Mouse (Mus musculus): ENCODE results near the gene Gm17455.

Gm17455 gene

GRCm38 (mm10) chr10:60399449-60399848 lies at the start of gene Gm17455:
Gm17455 (plus strand) TSS chr10:60399726.
- DNase-seq (ENCODE audit: low spot score) = no peak

DNA sequence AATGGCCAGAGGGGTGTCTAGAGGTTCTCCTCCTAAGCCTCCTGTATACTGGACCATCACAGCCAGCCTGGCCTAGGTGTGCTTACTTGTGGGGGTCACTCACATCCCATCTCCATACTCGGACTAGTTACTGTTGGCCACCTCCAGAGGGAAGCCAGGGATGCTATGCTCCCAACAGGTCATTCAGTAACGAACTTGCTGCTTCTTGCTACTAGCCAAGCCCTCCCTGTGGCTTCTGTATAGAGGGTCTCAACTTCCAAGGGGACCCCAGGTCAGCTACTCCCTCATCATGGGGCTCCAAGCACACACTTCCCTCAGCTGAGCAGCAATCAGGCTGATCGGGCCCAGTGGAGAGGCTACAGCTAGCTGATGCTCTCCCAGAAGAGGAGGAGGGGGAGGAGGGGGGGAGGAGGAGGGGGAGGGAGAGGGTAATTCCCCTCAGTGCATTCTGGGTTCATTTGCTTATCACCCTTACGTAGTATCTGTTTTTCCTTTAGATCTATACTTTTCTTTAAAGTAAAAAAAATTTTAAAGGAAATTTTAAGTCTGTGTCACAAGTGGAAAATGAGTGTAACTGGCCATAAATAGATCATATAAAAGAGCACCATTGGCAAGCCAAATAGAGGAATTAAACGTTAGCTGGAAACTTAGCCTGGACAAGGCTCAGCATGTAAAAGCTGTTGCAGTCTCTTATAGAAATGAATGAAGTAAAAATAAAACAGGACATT lies 49.3 kb upstream of the Gm17455 start:
- no peak for DNase-seq (ENCODE audit: low spot score)

- peak; percentile 96 for DNase-seq (ENCODE audit: low spot score)
These were observed 48.7 kb upstream of the Gm17455 start for GRCm38 (mm10) chr10:60350805-60351167.

DNA sequence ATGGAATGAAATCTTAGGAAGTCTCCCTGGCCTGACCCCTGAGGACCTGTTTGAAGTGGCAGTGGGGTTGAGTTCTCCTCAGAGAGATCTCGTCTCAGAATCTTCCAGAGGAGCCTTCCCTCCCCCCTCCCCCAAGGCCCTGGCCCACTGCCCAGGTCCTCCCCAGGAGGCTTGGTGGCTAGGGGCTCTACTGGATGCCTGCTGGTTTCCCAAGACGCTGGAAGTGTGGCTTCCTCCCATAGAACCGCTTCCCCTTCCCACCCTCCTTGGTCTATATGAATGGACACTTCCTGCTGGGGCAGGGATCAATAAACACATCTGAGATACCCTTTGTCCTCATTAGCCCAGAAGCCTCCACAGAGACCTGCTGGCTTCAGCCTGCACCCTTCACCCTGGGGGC lies 48.3 kb upstream of the Gm17455 start:
- DNase-seq (ENCODE audit: low spot score) = no peak

GRCm38 (mm10) chr10:60351761-60352455 lies 47.6 kb upstream of the Gm17455 start:
- DNase-seq (ENCODE audit: low spot score) = peak; percentile 80

DNA sequence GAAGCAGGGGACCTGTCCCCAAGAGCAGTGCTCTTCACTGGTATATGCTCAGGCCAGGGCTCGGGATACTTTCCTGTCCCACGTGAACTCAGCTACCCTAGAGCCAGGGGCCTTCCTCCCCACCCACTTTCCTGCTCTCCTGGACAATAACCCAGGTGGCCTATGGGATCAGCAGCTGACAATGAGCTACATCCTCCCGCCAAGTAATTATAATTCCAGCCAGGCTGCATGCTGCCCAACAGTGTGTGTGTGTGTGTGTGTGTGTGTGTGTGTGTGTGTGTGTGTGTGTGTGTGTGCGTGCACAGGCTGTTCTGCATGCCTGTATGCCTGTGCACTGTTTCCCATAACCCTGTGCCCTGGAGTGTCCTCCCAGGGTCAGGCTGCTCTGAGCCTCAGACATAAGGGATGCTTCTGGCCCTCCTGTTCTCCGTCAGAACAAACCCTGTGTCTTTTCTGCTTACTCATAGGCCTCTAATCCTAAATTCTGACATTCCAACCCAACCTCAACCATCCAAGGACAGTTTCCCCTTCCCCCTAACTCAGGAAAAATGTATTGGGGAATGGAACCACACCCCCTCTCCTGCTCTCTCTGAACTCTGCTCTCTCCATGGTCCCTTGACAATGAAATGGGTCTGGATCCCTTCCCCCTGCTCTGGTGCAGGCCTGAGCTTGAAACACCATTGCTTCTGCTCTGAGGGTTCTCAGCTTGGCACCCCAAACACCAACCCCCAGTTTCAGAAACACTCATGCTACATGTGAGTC lies 46.1 kb upstream of the Gm17455 start:
- no peak for DNase-seq (ENCODE audit: low spot score)

- DNase-seq (ENCODE audit: low spot score) = no peak
These were observed 45.6 kb upstream of the Gm17455 start for GRCm38 (mm10) chr10:60354003-60354325.

GRCm38 (mm10) chr10:60354881-60355677 lies 44.4 kb upstream of the Gm17455 start:
- peak; percentile 70 for DNase-seq (ENCODE audit: low spot score)

- no peak for DNase-seq (ENCODE audit: low spot score)
These were observed 42.1 kb upstream of the Gm17455 start for GRCm38 (mm10) chr10:60357441-60357840.

DNA sequence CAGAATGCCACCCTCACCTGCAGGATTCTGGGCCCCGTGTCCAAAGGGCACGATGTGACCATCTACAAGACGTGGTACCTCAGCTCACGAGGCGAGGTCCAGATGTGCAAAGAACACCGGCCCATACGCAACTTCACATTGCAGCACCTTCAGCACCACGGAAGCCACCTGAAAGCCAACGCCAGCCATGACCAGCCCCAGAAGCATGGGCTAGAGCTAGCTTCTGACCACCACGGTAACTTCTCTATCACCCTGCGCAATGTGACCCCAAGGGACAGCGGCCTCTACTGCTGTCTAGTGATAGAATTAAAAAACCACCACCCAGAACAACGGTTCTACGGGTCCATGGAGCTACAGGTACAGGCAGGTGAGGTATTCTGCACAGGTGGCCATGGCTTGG lies 41.6 kb upstream of the Gm17455 start:
- no peak for DNase-seq (ENCODE audit: low spot score)

GRCm38 (mm10) chr10:60358776-60359175 lies 40.8 kb upstream of the Gm17455 start:
- DNase-seq (ENCODE audit: low spot score) = no peak

DNA sequence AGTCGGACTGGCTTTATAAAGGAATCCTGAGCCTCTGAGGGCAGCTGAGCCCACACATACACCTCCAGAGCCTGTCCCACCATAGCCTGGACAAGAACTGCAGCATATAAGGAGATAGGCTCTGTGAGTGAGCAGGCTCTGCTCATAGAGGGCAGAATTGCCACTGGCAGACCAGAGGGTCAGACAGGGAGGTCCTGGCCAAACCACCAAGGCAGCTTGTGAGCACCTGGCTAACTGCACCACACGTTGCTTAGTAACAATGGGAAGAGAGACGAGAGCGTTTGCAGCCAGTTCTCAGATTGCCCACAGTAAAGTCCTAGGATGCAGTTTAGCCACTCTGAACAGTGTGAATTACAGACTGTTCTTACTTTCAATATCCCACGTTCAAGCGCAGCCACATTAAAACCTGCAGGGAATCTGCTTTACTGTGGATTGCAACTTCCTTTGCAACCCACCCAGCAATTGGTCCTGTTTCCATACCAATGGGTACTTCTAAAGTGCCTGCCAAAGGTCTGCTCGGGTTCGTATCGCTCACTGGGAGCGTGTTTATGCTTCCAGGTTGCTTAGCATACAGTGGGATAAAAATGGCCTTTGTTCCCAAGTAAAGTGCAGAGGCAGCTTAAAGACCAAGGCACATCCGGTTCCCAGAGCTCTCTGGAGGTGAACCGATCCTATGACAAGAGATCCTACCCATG lies 37.8 kb upstream of the Gm17455 start:
- DNase-seq (ENCODE audit: low spot score) = no peak

GRCm38 (mm10) chr10:60362310-60362628 lies 37.3 kb upstream of the Gm17455 start:
- DNase-seq (ENCODE audit: low spot score) = no peak

DNA sequence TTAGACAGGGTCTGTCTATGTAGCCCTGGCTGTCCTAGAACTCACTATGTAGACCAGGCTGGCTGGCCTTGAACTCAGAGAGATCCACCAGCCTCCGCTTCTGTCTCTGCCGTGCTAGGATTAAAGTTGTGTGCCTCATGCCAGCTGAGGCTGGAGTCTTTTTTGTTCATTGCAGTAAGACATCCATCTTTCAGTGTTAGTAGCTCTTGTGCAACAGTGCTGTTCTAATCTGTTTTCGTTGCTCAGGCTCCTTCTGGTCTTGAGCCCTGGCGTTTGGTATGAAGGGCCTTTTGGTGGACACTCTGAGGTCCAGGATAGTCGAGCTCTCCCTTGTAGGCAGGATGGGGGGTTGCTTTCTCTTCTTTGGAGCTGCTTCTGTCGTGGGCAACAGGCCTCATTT lies 36.1 kb upstream of the Gm17455 start:
- DNase-seq (ENCODE audit: low spot score) = no peak

GRCm38 (mm10) chr10:60367145-60367544 lies 32.4 kb upstream of the Gm17455 start:
- DNase-seq (ENCODE audit: low spot score) = no peak

DNA sequence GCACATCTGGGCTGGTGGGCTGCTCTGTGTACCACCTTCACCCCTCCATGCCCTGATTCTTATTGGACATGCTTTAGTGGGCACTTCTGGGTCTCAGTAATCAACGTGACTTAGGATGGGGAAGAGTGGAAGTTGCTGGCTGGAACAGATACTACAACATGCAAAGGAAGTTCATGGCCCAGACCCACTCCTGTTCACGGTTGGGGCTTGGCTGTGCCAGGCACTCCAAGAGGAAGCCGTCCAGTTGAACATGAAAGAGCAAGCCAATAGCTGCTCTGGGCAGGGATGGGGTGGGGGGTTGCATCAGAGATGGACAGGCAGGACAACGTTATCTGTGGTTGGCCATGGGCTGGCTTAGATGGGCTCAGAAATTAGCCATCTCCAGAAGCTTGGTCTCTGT lies 31.6 kb upstream of the Gm17455 start:
- no peak for DNase-seq (ENCODE audit: low spot score)

- DNase-seq (ENCODE audit: low spot score) = no peak
These were observed 30.1 kb upstream of the Gm17455 start for GRCm38 (mm10) chr10:60369405-60369804.

DNA sequence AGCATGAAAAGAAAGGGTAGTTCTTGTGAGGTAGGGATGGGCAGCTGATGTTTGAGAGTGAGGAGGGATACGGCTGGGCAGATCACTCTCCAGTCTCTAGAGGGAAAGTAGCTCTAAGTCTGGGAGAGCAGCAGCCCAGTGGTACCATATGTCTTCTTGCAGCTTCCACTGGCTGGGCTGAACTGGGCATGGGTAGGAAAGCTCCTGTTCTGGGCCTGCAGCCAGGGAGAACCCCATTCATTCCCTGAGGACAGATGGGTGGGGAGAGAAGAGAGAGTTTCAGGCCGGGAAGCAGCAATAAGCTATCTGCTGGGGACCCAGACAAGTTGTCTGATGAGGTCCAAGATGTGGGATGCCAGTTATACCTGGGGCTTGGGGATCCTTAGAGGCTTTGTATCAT lies 29.4 kb upstream of the Gm17455 start:
- no peak for DNase-seq (ENCODE audit: low spot score)

DNA sequence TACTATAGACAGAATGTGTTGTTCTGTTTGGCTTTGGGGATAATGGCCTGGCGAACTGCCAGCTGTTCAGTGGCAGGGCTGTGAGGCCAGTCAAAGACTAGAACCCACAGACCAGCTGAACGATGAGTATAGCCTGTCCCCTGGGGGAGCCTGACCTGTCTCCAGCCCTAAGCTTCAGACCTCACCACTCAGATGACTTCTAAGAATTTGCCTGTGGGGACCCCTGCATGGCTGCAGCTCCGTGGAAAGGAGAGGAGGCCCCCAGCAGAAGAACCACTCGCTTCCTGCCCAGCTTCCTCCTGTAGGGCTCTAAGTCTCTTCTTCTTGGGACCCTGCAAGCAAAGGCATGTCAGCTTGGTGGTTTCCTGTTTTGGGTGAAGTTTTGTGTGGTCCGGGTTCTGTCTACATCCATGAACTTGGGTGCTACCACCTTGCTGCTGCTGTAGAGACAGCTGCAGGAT lies 28.9 kb upstream of the Gm17455 start:
- DNase-seq (ENCODE audit: low spot score) = no peak

DNA sequence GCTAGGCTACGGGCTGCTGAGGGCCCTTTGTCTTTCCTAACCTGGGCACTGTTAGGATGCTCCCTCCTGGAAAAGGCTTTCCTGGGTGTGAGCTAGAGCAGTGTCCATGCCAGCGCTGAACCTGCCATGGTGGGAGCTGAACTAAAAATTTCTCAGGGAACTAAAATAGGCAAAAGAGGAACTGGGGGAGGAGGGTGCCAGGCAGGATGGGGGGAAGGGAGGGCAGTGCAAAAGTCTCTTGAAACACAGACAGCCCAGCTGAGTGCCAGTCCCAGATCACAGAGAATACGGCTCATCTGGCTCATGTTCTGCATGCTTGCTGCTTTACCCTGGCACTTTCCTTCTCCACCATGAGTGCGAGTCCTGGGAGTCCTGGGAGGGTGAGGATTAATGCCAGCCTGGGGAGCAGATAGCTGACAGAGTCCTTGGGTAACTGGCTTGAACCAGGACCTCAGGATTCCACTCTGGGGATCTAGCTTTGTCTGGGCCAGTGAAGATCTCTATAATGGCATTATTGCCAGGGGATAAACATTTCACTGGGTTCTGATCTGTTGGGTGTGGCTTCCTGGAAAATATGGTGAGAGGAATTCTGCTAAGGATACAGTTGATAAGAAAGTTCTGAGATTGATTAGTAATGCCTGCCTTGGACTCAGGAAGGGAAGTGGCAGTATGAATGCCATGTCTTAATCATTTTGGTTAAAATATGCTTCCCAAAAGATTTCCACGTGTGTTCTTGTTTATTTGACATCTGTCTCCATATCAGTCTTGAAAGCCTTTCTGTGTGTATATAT lies 27.7 kb upstream of the Gm17455 start:
- DNase-seq (ENCODE audit: low spot score) = no peak

DNA sequence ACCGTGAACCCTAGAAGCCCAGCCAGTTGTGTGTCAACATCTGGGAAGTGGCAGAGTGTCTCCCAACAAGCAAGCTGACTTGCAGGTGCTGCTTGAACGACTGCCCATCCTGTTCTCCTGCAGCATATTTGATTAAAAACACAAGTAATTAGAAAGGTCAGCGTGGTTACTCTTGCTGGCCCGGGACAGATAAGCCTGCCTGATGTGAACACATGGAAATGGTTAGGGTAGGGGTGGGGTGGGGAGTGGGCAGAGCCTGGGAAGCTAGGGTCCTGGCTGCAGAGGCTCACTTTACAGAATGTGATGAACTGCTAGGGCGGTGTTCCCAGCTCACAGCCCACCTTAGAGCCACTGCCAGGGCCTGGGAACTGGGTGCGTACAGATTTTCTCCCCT lies 26.0 kb upstream of the Gm17455 start:
- DNase-seq (ENCODE audit: low spot score) = no peak
